Mouse (Mus musculus): ENCODE measurements around the gene Lrfn1. TPM values are rescaled to one million over a fixed set of nuclear protein-coding genes. Genes with fewer than 3 reads are reported as not detected.

Lrfn1 gene
- total RNA-seq (2021): 11.5 and 12.8 TPM in 2 replicates
- long read RNA-seq, experiment 1, partial matches to known transcripts: 0 of 12 reads
- long read RNA-seq, experiment 1, other reads (novel, unspliced or antisense): 11 of 12 reads
- long read RNA-seq, experiment 2, partial matches to known transcripts: 0 of 11 reads
- long read RNA-seq, experiment 2, other reads (novel, unspliced or antisense): 10 of 11 reads

DNA sequence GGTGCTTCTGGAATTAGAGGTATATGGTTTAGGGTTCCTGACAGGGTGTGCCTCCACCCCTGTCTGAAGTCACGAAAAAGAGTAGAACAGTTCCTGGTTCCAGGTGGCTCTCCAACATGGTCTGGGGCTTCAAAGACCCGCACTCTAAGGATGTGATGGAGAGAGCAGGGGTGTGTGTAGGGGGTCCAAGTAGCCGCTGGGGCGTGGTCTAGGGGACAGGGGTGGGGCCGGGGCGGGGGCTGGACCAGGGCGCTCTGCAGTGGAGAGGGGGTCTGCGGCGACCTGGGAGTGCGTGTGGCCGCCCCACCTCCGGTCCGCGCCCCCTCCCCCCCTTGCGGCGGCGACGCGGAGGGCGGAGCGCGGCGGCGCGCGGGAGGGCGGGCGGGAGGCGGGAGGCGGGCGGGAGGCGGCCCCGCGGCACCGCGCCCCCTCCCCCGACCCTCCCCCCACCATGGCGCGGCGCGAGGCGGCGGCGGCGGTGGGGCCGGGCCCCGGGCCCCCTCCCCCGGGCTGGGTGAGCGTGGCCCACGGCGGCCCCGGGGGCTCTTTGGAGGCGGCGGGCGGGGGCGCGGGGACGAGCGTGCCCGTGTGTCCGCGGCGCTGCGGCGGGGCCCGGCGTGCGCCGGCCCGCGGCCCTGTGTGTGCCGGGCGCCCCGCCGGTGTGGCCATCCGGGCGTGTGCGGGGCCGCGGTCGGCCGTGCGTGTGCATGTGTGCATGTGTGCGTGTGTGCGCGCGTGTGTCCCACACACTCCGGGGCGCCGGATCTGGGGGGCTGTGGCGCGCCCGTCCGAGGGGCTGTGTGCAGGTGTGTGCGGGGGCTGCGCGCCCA is at the start of gene Lrfn1:
Gene Lrfn1 (plus strand): TSS at position 450 of the 830 bp plus-strand sequence.
- peak; percentile 40 for DNase-seq

GRCm38 (mm10) chr7:28410841-28411475 is 40.8 kb upstream of the Lrfn1 start:
- peak; percentile 84 for DNase-seq

GRCm38 (mm10) chr7:28412826-28413225 is 39.0 kb upstream of the Lrfn1 start:
- DNase-seq: no peak

DNA sequence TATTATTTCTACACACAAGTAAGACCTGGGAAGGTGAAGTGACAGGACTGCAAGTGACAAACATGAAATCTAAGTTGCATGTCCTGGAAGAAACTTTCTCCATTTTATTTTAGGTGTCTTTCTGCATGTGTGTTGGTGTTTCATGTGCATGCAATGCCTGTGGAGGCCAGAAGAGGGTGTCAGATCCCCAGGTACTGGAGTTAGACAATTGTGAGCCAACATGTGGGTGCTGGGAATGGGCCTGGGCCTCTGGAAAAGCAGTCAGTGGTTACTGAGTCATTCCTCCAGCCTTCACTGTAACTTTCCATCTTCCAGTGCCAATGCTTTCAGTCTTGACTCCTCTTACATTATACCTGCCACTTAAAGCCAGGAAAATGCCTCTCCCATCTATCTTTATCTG is 34.4 kb upstream of the Lrfn1 start:
- DNase-seq: no peak

DNA sequence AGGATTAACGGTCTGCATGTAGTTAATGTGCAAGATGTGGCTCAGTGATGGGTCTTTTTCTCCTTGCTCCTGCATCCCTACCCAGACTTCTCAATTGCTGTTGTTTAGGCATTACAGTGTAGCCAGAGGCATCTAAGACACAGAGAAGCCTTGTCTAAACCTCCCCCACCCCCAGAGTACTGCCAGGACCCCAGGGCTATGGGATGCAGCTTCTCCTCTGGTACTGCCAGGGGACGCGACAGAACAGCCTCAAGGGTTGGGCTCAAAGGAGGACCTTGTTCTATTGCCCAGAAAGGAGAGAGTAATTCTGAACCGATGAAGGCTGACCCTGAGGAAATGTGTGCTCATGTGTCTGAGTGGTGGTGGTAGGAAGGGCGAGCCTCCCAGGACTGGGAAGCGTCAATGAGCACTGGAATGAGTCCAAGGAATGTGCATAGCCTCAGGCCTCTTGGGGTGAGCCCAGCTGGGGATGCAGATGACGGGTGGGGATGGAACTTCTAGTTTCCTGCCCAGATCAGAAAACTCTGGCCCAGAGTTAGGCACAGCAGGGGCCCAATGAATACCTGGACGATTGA is 33.6 kb upstream of the Lrfn1 start:
- DNase-seq: peak; percentile 54

DNA sequence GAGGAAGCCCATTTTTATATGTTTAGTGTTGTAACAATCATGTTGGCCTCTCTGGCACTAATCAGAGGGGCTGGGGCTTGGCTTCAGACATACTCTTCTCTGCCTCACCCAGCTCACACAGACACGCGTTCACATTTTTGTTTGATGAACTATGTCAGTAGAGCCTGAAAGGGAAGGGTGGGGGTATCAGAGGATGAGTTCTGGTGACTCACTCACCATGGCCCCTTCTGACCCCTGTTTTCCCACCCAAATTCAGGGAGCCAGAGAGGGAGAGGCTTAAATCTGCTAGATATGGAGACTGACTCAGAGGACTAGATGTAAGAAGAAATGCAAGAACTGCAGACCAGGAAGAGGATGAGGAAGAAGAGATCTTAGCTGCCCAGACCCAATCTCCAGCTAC is 32.4 kb upstream of the Lrfn1 start:
- DNase-seq: no peak

- DNase-seq: no peak
Measured at GRCm38 (mm10) chr7:28423018-28423417, 28.8 kb upstream of the Lrfn1 start.

DNA sequence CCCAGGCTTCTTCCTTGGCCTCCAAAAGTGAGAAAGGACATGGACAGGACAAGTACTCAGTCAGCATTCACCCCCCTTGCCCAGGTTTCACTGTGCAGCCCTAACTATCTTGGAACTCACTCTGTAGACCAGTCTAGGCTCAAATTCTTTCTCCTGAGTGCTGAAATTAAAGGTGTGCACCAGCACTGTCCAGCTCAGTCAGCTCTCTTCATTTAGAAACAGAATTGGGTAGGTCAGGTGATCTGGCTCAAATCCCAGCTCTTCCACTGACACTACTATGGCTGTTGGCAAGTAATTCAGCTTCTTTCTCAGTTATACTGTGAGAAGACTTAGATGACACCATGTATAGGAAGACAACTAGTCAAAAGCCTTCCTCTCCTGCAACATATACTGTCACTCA is 24.0 kb upstream of the Lrfn1 start:
- no peak for DNase-seq

DNA sequence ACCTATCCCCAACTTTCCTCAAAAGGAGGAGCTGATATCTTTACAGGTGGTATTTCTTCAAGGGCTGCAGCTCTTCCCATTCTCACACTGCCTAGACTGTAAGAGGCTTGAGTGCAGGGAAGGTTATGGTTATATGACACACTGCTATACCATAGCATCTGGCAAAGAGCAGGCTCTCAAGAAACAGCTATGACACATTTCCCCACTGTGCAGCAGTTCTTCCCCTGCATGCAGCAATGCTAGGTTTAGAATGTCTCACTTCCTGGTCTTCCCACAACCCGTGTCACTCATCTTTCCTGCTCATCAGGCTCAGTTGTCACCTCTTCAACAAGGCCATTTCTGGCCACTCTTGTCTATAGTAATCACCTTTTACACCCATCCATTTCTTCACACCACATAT is 21.3 kb upstream of the Lrfn1 start:
- DNase-seq: no peak

DNA sequence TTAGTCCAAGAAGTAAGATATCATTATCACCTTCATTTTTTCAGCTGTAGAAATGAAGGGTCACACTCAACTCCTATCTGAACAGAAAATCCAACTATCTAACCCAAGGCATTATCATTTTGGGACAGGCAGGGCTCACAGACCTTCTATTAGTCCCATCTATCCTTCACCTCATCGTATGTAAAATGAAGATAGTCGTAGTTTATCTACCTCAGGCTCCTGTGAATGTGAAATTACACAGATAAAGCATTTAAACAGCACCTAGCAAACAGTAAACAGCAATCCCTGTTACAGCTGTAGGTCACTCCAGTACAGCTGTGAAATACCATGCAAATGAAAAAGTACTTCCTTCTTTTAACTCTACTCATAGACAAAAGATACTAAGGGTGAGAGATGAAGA is 19.5 kb upstream of the Lrfn1 start:
- no peak for DNase-seq

DNA sequence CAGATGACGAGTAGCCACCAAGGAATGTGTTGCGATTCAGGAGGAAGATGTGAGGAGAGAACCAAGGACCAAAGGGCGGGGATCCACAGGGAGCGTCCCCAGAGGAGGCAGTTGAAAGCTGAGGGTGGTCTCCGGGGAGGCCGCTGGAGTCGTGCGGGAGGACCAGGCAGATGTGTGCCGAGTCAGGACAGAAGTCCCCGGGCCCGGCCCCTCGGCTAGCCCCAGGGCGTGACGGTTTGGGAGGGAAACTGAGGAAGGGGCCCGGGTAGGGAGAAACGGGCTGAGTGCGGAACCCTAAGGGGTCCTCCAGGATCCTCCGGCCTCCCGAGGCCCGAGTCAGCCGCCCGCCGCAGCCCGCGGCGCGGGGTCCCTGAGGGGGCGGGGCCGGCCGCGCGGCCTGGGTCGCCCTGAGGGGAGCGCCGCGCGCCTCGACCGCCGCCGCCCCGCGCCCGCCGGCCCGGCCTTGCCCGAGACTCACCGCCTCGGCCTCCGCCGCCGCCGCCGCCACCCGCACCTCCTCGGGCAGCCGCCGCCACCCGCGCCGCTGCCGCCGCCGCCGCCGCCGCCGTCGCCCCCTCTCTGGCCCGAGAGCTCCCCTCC is 16.0 kb upstream of the Lrfn1 start:
- peak; percentile 47 for DNase-seq

DNA sequence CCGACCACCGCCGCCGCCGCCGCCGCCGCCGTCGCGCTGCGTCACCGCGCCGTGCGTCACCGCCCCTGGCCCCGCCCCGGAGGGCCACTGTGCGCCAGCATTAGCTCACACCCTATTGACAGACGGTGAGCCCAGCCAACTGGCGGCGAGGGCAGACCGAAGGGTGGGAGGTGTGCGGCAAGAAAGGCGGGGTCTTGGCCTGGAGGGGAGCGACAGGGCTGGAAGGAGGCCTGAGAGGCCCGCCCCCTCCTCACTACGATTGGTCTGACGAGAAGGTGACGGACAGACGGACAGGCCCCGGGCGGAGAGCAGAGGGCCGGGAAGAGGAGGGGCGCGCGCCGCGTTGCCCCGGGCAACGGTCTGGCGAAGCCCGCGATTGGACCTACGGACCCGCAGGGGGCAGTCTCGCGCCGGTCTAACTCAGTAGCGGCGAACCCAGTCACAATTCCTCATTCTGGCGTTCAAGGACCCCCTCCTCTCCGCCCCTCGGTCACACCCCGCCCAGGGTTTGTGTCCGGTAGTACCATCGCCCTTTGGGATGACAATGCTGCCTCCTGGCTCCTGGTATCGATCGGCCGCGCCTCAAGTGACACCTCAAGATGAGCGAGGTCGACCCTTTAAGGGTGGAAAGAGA is 15.4 kb upstream of the Lrfn1 start:
- DNase-seq: peak; percentile 100

GRCm38 (mm10) chr7:28436932-28437570 is 14.7 kb upstream of the Lrfn1 start, which contains the start of gene Gmfg:
Gmfg (plus strand) TSS chr7:28437447.
- peak; percentile 87 for DNase-seq

DNA sequence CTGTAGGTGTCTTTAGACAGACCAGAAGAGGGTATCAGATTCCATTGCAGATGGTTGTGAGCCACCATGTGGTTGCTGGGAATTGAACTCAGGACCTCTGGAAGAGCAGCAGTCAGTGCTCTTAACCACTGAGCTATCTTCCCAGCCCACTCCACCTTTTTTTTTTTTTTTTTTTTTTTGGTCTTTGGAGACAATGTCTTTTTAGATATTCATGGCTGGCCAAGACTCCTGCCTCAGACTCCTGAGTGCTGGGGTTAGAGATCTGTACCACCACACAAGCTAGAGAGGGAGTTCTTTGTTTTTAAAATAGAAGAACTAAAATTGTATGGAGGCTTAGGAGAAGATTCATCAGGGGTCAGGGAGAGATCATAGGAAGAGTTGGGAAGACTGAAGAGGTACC is 13.8 kb upstream of the Lrfn1 start:
- DNase-seq: no peak

DNA sequence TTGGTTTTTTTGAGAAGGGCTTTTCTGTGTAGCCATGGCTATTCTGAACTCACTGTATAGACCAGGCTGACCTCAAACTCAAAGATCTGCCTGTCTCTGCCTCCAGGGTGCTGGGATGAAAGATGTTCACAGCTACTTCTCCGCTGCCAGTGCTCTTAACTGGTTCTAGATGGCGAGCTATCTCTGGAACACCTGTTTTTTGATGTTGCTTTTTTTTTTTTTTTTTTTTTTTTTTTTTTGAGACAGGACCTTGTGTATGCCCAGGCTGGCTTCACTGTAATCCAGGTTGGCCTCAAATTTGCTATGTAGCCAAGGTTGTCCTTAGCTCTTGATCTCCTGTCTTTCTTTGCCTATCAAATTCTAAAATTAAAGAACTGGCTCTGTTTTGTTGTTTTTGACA is 13.0 kb upstream of the Lrfn1 start:
- DNase-seq: no peak

- DNase-seq: peak; percentile 54
Measured at GRCm38 (mm10) chr7:28440739-28441138, 11.0 kb upstream of the Lrfn1 start.

DNA sequence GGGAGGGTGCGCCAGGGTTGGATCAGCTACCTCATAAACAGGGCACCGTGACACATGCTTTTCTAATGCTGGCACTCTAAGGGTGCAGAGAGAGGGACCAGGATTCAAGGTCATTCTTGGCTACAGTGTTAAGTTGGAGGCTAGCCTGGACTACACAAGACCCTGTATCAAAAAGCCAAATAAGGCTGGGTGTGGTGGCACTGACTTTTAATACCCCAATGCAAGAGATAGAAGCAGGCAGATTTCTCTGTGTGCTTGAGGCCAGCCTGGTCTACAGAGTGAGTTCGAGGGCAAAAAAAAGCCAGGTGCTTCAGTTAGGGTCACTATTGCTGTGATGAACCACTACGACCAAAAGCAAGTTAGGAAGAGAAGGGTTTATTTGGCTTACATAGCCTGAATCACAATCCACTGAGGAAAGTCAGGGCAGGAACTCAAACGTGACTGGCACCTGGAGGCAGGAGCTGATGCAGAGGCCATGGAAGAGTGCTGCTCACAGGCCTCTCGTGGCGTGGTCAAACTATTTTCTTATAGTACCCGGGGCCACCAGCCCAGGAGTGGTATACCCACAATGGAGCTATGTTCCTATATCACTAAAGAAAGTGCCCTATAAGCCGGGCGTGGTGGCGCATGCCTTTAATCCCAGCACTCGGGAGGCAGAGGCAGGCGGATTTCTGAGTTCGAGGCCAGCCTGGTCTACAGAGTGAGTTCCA is 9.8 kb upstream of the Lrfn1 start:
- DNase-seq: no peak

- no peak for DNase-seq
Measured at GRCm38 (mm10) chr7:28442688-28443087, 9.1 kb upstream of the Lrfn1 start.

- DNase-seq: no peak
Measured at GRCm38 (mm10) chr7:28444344-28444974, 7.3 kb upstream of the Lrfn1 start.

DNA sequence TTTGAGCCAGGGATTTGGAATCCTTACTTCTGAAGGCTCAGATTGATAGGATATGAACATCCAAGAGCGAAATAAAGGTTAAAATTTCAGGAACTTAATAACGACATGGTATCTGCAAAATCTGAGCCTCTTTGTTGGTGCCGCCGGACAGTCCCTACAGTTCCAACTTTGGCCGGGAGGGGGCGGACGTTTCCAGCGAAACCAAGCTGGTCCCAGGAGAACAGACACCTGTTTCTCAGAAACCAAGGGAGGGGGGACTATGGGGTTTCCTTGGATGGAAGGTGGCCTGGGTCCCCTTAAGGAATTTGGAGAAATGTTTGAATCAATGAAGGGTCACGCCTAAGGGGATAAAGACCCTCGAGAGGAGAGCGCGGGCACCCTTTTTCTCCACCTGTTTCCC is 5.3 kb upstream of the Lrfn1 start:
- peak; percentile 89 for DNase-seq

Data from adrenal gland, postnatal 14 days (tissue).